Mouse (Mus musculus): ENCODE data around the gene Has1. TPM values are rescaled to one million over a fixed set of nuclear protein-coding genes. Genes with fewer than 3 reads are reported as not detected.
"Not testable (repeated sequence)": the region's sequence is repeated elsewhere in the genome, so short reads cannot be mapped to it uniquely, and the experiment has no call there.

Gene Has1
- polyA plus RNA-seq, 1 experiment from 2014 or later: 1.4 TPM

DNA sequence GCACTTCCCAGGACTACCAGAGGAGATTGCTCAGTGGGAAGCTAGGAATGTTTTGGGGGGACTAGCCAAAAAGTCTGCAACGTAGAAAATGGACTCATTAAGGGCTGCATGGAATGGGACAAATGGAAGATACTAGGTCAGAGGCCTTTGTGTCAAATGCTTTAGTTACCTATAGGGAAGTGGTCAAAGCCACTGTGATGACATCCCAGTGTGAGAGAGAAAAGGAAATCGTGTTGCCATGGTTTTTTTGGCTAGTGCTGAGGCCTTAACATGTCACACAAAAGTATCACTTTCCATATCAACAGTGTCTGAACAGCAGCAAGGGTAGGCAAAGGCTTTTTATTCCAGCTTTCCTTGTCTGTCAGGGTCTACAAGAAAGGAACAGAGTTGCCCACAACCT is 10.2 kb upstream of the Has1 start:
- H3K4me1 ChIP-seq: no peaks in the 10 kb centered on the region
- no peak for ATAC-seq (ENCODE audit: low FRiP score)
- H3K36me3 ChIP-seq (replicated peaks): peaks cover 6% of the 10 kb centered on the region; the same call in 1 of the 2 replicates

DNA sequence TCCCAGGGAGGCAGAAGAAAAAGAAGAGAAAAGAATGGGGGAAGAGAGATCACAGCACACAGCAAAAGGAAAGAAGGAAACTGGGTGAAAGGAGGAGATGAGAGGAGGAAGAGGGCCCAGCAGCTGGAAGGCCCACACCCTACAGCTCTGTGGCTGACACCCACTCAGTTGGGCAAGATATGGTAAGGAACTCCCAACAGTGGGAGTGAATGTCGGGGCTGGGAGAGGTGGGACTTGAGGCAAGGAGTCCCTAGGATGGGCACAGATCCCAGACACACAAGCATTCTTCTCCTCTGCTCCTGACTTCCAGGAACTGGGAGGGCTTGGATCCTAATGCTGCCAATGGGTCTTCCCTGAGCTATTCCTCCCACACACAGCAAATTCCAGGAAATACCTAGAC is 7.4 kb upstream of the Has1 start:
- no peaks in the 10 kb centered on the region for H3K4me1 ChIP-seq
- no peak overlapping the region for H3K27ac ChIP-seq
- WGBS: 76% methylated on average over 1 of the region's 1 CpGs
- no peak overlapping the region for H3K4me2 ChIP-seq
- H3K27me3 ChIP-seq: no peaks in the 10 kb centered on the region
- no peak for ATAC-seq (ENCODE audit: low FRiP score)
- no peaks in the 10 kb centered on the region for H3K9me3 ChIP-seq
- no peak overlapping the region for H3K9ac ChIP-seq
- H3K4me3 ChIP-seq (replicated peaks): no peak overlapping the region
- H3K36me3 ChIP-seq (replicated peaks): peaks cover 6% of the 10 kb centered on the region; the same call in 1 of the 2 replicates

More for the DNA sequence above, 10.2 kb upstream of the Has1 start:
- no peak overlapping the region for H3K9ac ChIP-seq
- no peak overlapping the region for H3K27ac ChIP-seq
- no peaks in the 10 kb centered on the region for H3K27me3 ChIP-seq
- WGBS: 49% methylated on average over 2 of the region's 2 CpGs
- H3K4me3 ChIP-seq (replicated peaks): no peak overlapping the region
- H3K9me3 ChIP-seq: no peaks in the 10 kb centered on the region
- no peak overlapping the region for H3K4me2 ChIP-seq

DNA sequence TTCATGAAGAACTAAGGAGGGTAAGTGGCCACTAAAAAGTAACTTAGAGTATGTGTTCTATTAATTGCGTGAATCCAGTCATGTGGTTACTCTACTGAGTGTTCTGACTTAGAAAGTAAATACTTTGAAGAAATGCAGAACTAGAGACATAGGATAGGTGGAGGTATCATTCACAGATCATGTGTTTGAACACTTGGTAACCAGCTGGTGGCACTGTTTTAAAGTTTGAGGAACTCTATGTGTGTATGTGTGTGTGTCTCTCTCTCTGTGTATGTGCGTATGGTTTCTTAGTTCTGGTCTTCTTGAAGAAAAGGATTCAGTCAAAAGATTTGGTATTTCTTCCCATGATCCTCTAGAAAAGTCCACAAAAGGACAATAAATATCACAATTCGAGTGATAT is 5.1 kb upstream of the Has1 start:
- H3K27me3 ChIP-seq: no peaks in the 10 kb centered on the region
- no peaks in the 10 kb centered on the region for H3K9me3 ChIP-seq
- H3K9ac ChIP-seq: no peak overlapping the region
- H3K4me3 ChIP-seq (replicated peaks): no peak overlapping the region
- no peak overlapping the region for H3K27ac ChIP-seq
- WGBS: 84% methylated on average over 3 of the region's 3 CpGs
- H3K36me3 ChIP-seq (replicated peaks): peaks cover 6% of the 10 kb centered on the region; the same call in 1 of the 2 replicates
- H3K4me2 ChIP-seq: no peak overlapping the region
- no peak for ATAC-seq (ENCODE audit: low FRiP score)
- no peaks in the 10 kb centered on the region for H3K4me1 ChIP-seq

DNA sequence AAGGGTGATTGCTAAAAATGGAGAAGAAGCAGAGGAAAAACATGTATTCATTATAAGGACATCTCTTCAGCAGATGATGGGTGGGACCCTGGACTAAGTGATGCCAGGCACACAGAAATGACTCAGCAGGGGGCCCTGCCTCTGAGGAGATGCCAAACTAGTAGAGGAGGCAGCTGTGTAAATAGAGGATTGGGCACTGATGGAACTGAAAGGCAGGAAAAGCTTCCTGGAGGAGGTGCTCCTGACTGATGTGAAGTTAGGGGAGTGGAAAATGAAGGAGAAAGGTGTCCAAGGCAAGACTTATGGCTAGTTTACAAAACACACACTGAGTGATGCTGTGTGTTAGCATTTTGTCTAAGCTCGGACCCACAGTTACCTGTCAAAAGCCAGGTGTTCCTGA is 2.4 kb upstream of the Has1 start:
- Histone ChIP-seq H3K27me3 (no peaks in the 10 kb centered on the region), H3K36me3 (replicated peaks) (no peaks in the 10 kb centered on the region; the same call in 1 of the 2 replicates), H3K9ac (no peak overlapping the region), H3K4me2 (no peak overlapping the region), H3K4me3 (replicated peaks) (no peak overlapping the region), H3K4me1 (no peaks in the 10 kb centered on the region), H3K9me3 (no peaks in the 10 kb centered on the region), H3K27ac (no peak overlapping the region)
- ATAC-seq (ENCODE audit: low FRiP score): no peak
- 83% methylated on average over 1 of the region's 1 CpGs for WGBS

DNA sequence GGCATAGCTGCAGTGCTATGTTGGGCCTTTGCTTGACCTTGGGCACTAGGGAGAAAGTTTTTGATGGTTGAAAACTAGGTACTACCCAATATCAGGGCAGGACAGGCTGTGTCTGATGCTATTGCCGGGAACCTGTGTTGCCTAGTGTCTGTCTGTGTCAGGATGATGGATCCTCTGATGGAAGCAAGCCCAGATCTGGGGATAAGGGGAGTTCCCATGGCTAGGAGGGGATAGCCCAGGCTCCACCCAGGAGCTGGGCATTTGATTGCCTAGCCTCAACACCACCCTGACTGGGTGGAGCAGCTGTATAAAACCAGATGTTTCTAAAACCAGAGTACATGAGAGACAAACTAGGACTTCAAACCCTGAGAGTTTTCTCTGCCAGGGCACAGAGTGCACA is 1.6 kb upstream of the Has1 start:
- Histone ChIP-seq H3K9me3 (no peaks in the 10 kb centered on the region), H3K36me3 (replicated peaks) (no peaks in the 10 kb centered on the region), H3K9ac (no peak overlapping the region), H3K4me1 (no peaks in the 10 kb centered on the region), H3K4me3 (replicated peaks) (no peak overlapping the region), H3K27me3 (no peaks in the 10 kb centered on the region), H3K27ac (no peak overlapping the region), H3K4me2 (no peak overlapping the region)
- ATAC-seq (ENCODE audit: low FRiP score): no peak
- WGBS: 81% methylated on average over 1 of the region's 1 CpGs

DNA sequence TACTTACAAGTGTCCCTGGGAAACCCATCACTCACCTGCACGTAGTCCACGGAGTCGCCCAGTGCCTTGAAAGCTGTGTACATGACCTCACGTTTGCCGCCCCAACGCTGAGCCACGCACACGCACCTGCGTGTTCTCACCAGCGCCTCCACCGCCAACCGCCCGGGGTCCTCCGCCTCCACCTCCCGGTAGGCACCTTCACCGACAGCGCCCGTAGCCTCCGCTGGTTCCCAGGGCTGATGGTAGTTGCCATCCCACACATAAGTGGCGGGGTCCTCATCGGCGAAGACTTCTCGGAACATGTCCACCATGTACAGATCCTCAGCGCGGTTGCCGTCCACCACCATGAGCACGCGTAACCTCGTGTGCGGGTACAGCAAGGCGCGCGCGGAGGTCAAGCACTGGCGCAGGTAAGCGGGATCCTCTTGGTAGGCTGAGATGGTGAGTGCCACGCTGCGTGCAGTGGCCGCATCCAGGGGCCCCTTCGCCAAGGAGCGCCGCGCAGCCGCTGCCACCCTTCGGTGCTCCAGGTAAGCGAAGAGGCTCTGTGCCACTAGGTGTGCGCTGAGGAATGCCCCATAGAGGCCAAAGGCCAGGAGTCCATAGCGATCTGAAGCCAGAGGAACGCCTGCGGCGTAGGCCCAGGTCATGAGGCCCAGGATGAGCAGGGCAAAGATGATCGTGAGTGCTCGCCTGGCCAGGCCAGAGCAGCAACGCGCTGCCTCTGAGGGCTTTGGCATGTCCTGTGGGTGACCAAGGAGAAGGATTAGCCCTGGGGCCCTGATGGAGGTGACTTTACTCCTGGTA is 4.9 kb downstream of the Has1 start:
- Histone ChIP-seq H3K27me3 (peaks cover 20% of the 10 kb centered on the region), H3K4me1 (peaks cover 7% of the 10 kb centered on the region), H3K36me3 (replicated peaks) (peaks cover 3% of the 10 kb centered on the region; the same call in 1 of the 2 replicates), H3K9me3 (no peaks in the 10 kb centered on the region), H3K27ac (no peak overlapping the region), H3K9ac (peak overlapping the region; percentile 12; the same call in 1 of the 2 replicates), H3K4me3 (replicated peaks) (no peak overlapping the region), H3K4me2 (peak overlapping the region; percentile 31)
- peak; percentile 37; the same call in 1 of the 2 replicates for ATAC-seq (ENCODE audit: low FRiP score)
- 20% methylated on average over 55 of the region's 55 CpGs for WGBS

DNA sequence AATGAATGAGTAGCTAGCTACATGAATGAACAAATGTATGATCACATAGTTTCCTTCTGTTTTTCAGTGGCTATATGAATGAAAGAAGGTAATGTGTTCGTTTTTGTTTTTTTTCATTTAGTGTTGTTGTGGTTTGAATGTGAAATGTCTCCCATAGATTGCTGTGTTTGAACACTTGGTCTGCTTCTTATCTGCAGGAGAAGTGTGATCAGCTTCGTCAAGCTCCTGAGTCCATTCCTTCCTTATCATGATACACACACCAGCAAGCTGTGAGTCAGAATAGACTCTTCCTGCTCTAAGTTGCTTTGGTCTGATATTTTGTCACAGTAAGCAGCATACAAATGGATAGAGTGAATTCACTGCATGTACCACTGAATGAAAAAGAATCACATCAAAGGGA is 6.0 kb downstream of the Has1 start:
- Histone ChIP-seq H3K27ac (no peak overlapping the region), H3K4me3 (replicated peaks) (no peak overlapping the region), H3K9me3 (no peaks in the 10 kb centered on the region), H3K9ac (no peak overlapping the region), H3K4me2 (no peak overlapping the region), H3K4me1 (peaks cover 7% of the 10 kb centered on the region), H3K27me3 (peaks cover 20% of the 10 kb centered on the region), H3K36me3 (replicated peaks) (peaks cover 3% of the 10 kb centered on the region; the same call in 1 of the 2 replicates)
- WGBS: 80% methylated on average over 2 of the region's 2 CpGs
- ATAC-seq (ENCODE audit: low FRiP score): no peak

DNA sequence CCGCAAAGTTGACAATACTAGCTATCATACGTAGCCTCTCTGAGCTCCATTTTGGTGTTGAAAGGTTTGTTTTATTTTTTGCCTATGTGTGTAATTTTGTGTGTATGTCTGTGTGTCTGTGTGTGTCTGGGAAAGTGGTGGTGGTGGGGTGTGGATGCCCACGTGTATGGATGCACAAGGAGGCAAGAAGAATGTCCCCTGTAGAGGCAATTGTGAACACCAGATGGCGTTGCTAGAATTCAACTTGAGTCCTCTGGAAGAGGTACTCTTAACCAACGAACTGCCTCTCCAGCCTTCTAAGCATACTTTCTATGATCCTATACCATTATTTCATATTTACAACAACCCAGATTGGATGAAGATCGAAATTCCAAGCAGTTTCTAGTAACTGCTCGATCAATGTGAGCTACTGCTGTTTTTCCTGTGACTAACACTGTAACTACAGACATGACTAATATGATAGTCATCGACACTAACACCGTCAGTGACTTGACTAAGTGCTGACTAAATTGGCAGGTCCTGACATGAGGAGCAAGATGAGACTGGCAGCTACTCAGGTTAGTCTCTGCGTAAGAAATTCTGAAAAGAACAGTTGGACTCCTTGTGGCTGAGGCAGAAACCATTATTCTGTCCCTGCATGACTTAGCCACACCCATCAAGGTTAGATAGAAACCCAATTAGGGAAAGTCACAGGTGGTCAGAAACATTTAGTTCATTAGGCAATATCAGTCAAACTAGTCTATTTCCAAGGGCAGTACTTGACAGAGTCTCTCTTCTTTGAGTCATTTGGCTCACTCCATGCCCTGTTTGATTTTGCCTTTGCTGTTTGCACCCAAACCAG is 9.6 kb downstream of the Has1 start:
- Histone ChIP-seq H3K36me3 (replicated peaks) (peaks cover 20% of the 10 kb centered on the region), H3K4me2 (no peak overlapping the region), H3K4me1 (peaks cover 7% of the 10 kb centered on the region), H3K4me3 (replicated peaks) (no peak overlapping the region), H3K27ac (no peak overlapping the region), H3K9ac (no peak overlapping the region), H3K9me3 (no peaks in the 10 kb centered on the region), H3K27me3 (peaks cover 19% of the 10 kb centered on the region)
- ATAC-seq (ENCODE audit: low FRiP score): no peak
- WGBS: 72% methylated on average over 10 of the region's 10 CpGs

DNA sequence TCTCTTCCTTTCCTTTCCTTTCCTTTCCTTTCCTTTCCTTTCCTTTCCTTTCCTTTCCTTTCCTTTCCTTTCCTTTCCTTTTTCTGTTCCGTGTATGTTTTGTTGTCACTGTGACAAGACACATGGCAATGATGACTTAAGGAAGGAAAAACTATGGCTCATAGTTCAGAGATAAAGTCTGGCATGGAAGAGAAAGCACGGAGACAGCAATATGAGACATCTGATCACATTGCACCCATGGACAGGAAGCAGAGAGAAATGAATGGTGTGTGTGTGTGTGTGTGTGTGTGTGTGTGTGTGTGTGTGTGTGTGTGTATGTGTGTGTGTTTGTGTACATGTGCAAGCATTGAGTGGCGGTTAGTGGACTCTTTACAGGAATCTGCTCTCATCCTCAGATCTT is 10.4 kb downstream of the Has1 start:
- H3K4me3 ChIP-seq (replicated peaks); H3K27ac ChIP-seq; H3K9me3 ChIP-seq; H3K4me2 ChIP-seq; H3K4me1 ChIP-seq; H3K9ac ChIP-seq; ATAC-seq (ENCODE audit: low FRiP score): not testable (repeated sequence)
- H3K36me3 ChIP-seq (replicated peaks): peaks cover 26% of the 10 kb centered on the region
- 90% methylated on average over 3 of the region's 3 CpGs for WGBS
- peaks cover 11% of the 10 kb centered on the region for H3K27me3 ChIP-seq

DNA sequence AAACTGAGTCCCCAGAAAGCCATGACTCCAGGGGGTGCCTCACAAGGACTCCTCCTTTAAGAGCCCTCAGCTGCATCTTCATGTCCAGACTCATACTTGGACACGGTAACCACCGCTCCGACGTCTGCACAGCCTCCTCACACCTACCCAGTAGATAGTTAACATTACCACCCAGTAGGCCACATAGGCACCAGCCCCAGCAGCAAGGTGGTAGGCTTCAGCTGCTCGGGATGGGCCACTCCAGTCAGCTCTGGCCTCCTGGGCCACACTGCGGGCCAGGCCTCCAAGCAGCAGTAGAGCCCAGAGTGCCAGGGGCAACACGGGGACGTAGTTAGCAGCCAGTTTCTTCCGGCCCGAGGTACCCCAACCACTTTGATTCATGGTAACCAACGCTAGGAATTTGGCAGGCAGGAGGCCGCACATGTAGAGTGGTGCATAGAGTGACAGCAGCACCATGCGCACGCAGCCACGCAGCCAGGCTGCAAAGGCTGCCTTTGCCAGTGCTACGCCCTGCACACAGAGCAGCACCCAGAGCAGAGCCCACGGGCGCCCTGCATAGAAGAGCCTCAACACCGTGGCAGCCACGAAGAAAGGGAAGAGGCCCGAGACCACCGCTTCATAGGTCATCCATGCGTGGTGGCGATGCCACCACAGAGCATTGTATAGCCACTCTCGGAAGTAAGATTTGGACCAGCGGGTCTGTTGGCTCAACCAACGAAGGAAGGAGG is 11.3 kb downstream of the Has1 start:
- 0 out of 2 replicates have a peak, but pooled peaks cover 5% of the 10 kb centered on the region for H3K27me3 ChIP-seq
- no peak overlapping the region for H3K4me2 ChIP-seq
- peaks cover 30% of the 10 kb centered on the region for H3K36me3 ChIP-seq (replicated peaks)
- ATAC-seq (ENCODE audit: low FRiP score): peak; percentile 36
- 79% methylated on average over 27 of the region's 27 CpGs for WGBS
- H3K9ac ChIP-seq: no peak overlapping the region
- H3K9me3 ChIP-seq: no peaks in the 10 kb centered on the region
- no peak overlapping the region for H3K4me3 ChIP-seq (replicated peaks)
- H3K27ac ChIP-seq: no peak overlapping the region
- peaks cover 2% of the 10 kb centered on the region for H3K4me1 ChIP-seq

DNA sequence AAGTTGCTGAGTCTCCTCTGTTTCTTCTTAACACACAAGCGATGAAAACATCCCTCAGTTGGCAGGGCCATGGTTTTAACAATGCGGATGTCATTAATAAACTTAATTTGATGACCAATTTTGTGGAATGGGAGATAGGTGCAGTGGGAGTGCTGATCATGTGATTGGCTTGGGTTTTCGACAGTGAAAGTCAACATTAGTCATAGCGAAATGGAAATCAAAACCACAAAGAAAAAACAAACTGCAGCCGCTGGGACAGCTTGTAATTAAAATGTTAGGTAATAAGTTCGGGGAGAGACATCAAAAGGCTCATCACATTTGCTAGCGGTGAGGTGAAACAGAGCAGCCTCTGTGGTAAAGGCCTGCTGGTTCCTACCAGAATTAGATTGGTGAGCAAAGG is 14.2 kb downstream of the Has1 start:
- 94% methylated on average over 7 of the region's 7 CpGs for WGBS
- peaks cover 43% of the 10 kb centered on the region for H3K36me3 ChIP-seq (replicated peaks)
- no peak for ATAC-seq (ENCODE audit: low FRiP score)

DNA sequence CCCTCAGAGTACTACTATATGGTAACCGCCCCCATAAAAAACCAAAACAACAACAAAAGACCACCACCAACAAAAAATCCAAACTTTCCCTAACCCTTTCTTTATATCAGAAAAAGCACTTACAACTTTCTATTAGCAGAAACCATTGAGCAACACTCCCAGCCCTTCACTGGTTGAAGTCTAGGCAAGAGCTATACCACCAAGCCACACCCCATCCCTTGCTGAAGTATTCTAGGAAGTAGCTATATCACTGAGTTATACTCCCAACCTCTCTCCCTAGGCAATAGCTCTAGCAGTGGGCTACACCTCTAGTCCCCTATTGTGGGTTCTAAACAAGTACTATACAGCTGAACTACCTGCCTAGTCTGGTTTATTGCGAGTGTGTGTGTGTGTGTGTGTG is 15.7 kb downstream of the Has1 start:
- peaks cover 44% of the 10 kb centered on the region for H3K4me1 ChIP-seq
- H3K4me3 ChIP-seq (replicated peaks): no peak overlapping the region
- no peak overlapping the region for H3K9ac ChIP-seq
- no peaks in the 10 kb centered on the region for H3K27me3 ChIP-seq
- no peak for ATAC-seq (ENCODE audit: low FRiP score)
- H3K27ac ChIP-seq: no peak overlapping the region
- peaks cover 49% of the 10 kb centered on the region for H3K36me3 ChIP-seq (replicated peaks)
- WGBS: 98% methylated on average over 2 of the region's 2 CpGs
- H3K9me3 ChIP-seq: no peaks in the 10 kb centered on the region
- no peak overlapping the region for H3K4me2 ChIP-seq

More for the DNA sequence above, 14.2 kb downstream of the Has1 start:
- no peak overlapping the region for H3K27ac ChIP-seq
- H3K9me3 ChIP-seq: no peaks in the 10 kb centered on the region
- H3K4me3 ChIP-seq (replicated peaks): no peak overlapping the region
- H3K9ac ChIP-seq: no peak overlapping the region
- no peaks in the 10 kb centered on the region for H3K27me3 ChIP-seq
- peaks cover 29% of the 10 kb centered on the region for H3K4me1 ChIP-seq
- H3K4me2 ChIP-seq: no peak overlapping the region

Data from forebrain, embryonic 12.5 days (tissue).